Mouse (Mus musculus): ENCODE results near the gene Tmem132c.

Tmem132c gene

DNA sequence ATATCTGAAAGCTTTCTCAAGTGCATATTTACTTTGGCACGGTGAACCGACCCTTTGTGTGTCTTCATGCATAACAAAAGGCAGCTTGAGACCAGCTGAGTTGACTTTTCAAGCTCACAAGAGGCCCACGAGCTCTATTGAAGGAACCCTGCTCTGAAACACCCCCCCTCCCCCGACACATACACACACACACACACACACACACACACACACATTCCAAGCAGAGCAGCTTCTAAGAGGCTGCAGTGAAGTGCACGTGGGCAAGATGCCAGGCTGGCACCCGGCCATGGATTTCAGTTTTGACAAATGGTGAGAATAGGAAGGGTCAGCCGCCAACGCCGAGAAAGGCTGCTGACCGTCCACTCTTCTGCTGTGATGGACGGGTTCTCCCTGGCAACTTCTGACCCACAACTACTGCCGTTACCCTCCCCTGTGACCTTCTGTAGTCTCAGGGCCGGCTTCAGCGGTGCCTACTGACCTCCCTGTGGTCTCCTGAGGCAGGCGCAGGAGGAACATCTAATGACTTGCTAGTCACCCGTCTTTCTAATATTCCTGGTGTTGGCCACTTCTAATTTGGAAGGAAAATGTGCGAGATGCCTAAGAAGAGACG, 163.9 kb downstream of the Tmem132c start:
- DNase-seq (ENCODE audit: low spot score in 2 of 2): peak; percentile 8 to 19

DNA sequence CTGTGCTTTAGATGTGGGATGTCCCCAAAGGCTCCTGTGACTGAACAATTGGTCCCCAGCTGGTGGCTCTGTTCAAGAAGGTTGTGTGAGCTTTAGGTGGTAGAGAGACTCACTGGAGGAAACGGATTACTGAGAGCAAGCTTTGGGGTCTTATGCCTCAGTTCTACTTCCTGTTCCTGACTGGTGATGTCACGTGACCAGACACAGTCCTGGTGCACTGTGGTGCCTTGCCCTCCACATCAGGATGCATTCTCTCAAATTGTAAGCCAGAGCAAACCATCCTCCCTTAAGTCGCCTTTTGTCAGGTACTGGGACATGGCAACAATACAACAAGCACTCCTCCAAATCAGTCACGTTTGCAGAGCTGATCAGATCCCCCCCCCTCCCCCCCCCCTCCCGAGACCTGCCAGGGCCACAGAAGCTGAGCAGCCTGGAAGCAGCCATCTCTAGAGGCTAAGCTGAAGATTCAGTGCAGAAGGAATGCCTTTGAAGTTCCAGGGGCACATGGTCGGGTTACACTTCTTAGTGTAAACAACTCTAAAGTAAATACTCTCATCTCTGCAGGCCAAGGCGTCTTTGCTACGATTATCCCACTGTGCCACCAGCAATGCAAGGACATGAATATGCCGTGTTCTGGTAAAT, 164.5 kb downstream of the Tmem132c start:
- DNase-seq (ENCODE audit: low spot score in 2 of 2): no peak

DNA sequence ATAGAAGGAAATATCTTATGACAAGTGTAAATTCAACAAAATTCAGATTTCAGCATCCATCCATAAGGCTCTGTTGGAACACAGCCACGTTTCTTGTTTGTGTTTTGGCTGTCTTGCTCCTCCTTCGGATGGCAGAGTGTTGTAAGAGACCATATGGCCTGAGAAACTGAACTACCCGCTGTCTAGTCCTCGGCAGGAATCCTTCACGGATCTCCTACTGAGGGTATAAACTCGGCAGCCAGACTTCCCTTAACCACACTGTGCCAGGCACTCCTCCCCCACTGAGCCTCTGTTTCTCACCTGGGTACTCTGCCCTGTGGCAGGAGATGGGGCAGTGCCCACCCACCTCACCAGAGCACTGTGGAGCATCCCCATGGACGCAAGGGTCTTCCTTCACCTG, 174.9 kb downstream of the Tmem132c start:
- peak; percentile 7 to 9 for DNase-seq (ENCODE audit: low spot score in 2 of 2)

DNA sequence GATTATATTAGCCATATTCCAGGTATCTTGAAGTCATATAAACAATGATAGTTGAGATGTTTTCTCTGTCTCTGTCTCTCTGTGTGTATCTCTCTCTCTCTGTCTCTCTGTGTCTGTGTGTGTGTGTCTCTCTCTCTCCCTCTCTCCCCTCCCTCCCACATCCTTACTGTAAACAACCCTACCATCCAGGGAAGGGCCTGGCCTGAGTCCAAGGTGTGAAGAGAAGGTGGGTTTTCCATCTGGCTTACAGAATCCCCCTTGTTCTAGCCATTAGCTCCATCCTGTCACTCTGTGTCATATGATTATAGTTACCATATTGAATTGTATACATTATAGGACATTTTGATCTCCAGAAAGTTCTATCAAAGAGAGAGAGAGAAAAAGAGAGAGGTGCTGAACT, 182.3 kb downstream of the Tmem132c start:
- no peak for DNase-seq (ENCODE audit: low spot score in 2 of 2)

DNA sequence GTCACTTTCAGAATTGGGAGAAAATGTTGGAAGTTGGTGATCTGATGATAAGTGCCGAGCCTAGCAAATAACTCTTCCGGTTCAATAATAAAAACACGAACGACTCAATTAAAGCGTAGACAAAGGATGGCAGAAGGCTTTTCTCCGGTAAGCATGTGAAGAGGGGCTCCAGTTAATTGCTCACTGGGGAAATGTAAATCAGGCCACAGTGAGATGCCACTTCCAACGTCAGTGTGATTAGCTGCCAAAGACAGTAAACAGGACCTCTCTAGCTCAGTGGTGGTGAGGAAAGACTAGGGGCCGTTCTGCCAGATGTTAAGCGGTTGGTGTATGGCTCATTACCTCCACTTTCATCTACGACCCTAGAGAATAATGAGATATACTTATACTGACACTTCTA, 187.5 kb downstream of the Tmem132c start:
- DNase-seq (ENCODE audit: low spot score in 2 of 2): no peak

DNA sequence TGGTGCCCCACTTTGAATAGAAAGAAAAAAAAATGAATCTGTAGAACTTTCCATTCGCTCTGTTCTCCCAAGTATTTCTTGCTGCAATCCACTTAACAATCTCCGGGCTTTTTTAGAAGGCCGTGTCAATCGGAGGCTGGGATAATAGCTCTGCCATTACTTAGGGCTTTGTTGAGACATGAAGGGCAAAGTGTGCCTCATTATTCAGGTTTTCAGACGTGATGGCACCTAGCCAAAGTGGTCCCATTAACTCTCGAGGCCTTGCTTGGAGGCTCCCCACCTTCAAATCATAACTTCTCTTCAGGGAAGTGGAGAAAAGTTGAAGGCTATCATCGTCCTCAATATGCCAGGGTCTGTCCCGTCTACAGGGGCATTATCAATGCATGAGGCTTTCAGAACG, 190.0 kb downstream of the Tmem132c start:
- no peak for DNase-seq (ENCODE audit: low spot score in 2 of 2)

DNA sequence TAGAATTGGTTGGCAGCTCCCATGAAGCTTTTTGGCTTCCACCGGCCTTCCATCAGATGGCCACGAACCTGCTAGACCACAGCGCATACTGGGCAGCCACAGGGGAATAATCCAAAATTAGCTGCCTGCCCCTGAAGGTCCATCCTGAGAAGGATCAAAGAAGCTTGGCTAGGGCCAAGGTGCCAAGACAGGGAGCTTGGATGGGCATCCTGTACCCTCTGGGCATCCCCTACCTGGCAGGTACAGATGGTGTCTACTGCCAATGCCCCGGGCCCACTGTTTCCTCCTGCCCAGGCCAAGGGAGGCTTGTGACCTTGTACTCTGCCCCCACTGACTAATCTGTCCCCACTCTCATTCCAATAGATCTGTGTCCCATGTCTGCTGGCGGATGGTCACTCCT, 195.2 kb downstream of the Tmem132c start:
- DNase-seq (ENCODE audit: low spot score in 2 of 2): no peak

DNA sequence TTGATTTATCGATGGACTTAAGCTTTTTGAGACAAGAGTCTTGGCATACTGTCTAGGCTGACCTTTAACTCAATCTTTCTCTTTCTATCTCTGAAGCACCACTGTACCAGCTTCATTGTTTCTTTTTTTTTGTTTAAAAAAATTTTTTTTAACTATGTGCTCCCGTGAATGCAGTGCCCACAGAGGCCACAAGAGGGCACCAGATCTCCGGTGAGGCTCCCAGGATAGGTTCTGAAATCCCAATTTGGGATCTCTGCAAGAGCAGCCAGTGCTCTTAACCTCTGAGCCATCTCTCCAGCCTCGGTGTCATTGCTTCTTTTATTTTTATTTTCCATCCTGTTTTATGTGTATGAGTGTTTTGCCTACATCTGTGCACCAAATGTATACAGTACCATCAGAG, 197.0 kb downstream of the Tmem132c start:
- DNase-seq (ENCODE audit: low spot score in 2 of 2): no peak

DNA sequence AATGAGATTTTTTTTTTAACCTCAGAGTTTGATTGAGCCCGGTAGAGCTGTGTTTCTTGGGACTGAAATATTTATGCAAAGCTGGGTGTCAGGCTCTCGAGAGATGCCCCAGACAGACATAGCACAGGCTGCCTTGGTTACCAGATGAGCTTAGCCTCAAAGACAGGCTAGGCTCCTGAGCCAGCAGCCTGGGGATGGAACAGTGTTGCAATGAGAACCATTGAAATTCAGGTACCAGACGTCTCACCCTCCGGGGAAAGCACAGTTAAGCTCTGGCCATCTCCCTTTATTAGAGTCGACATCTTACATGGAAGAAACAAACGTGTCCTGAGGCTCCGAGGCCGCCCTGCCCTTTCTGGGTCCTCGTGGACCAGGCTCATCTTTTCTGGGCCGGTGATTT, 200.4 kb downstream of the Tmem132c start:
- no peak for DNase-seq (ENCODE audit: low spot score in 2 of 2)

DNA sequence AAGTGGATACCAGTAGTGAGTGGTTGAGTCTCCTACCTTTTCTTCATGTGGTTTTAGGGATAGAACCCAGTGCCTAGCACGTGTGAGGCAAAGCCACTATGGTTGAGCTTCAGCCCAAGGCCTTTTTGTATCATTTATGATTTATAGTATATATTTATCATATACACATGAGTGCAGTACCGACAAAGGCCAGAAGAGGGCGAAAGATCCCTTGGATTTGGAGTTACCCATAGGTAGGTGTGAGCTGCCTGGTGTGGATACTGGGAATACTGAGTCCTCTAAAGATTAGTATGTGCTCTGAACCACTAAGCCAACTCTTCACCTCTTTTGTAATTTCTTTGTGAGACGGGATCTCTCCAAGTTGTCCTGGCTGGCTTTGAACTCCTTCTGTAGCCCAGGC, 212.0 kb downstream of the Tmem132c start:
- DNase-seq (ENCODE audit: low spot score in 2 of 2): peak in 1 of 2 experiments; percentile 16

DNA sequence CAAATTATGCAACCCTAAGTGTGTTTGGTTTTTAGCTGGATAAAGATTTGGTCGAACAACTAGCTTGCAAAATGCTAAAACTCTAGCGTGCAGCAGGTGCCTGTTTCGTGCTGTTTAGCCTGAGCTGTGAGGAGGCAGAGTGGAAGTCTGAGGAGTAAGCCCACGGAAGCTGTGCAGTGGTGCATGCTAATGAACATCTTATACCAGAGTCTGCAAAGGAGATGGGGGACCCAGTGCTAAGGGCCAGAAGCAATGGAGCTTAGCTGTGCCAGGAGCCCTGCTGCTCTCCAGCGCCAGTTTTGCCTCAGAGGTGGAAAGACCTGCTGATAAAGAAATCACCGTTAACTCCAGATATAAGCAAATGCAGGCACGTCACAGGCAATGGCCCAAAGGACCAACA, 212.5 kb downstream of the Tmem132c start:
- no peak for DNase-seq (ENCODE audit: low spot score in 2 of 2)

DNA sequence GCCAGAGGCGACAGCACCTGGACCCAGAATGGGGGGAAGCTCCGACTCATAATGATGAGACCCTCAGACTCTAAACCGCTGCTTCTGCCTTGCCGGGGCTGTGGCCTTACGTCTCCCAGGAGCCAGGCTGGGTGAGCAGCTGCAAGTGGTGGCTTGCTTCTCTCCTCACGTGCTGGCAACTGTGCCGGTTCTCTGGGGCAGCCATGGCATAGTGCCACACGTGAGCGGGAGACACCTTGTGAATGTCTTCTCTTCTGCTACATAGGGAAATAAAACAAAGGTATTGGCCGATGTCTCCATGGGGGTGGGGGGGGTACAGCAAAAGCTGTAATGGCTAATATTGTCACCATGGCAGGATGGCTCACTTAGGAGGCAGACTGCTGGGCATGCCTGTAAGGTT, 214.5 kb downstream of the Tmem132c start:
- DNase-seq (ENCODE audit: low spot score in 2 of 2): no peak

DNA sequence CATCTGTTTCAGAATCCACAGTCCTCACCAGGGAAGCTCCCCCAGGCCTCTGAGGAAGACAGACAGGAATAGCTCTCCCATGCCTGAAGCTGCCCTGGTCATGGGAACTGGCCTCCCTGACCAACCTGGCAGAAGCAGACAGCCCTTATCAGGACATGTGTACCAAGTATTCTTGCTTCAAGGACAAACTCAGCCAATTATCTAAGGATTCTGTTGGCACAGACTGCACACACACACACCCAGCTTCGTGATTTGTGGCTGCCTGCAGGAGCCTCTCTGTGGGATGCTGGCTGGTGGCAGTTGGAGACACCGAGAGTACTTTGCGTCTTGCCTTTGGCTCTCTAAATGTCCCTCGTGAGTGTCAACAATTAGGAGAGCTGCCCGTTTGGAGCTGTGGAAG, 226.5 kb downstream of the Tmem132c start:
- DNase-seq (ENCODE audit: low spot score in 2 of 2): no peak

DNA sequence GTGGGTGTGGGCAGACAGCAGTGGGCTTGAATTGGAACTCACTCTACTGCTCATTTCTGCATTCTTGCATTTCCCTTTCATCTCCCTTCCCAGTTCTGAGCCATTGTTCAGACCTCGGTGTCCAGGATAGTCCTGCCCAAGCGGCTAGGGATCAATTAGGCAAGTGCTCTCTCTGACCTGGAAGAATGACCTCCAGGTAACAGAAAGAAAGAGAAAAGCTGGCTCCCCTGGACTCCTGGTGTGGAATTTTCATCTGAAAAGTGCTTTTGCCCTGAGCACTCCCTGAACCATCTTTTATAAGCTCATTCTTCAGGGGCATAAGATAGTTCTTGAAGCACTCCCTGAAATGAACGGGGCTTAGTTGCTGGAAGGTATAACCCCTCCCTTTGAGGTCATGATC, 228.7 kb downstream of the Tmem132c start:
- no peak for DNase-seq (ENCODE audit: low spot score in 2 of 2)

DNA sequence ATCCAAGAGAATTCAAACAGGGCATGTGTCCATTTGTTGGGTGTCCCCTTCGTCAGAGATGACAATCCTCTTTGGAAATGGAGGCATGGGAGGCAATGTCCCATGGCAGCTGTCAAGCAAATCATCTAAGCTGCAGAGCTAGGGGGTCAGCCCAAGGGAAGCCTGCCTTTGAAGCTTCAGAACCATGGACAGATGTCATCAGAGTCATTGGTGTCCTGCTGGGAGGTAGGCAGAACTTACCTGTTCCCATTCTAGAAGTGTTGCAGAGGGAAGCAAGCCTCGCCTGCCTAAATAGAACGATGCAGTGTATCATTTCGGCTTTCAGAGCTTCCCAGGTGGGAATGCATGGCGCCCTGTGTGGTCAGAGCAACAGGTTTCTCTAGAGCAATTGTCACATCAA, 230.3 kb downstream of the Tmem132c start:
- DNase-seq (ENCODE audit: low spot score in 2 of 2): no peak

DNA sequence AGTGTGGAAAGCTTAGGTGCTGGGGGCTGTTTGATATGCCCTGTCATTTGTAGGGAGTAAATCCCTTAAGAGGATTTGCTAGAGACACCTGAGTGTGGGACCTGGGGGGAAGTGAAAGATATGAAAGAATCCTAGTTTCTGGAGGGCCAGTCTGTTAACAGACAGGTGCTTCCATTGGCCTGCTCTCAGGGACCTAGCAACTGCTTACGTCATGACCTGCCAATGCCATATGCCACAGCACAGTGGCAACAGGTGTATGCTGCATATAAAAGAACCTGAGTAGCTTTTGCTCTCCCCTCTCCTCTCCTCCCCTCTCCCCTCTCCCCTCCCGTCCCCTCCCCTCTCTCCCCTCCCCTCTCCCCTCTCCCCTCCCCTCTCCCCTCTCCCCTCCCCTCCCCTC, 232.1 kb downstream of the Tmem132c start:
- DNase-seq (ENCODE audit: low spot score in 2 of 2): no peak

DNA sequence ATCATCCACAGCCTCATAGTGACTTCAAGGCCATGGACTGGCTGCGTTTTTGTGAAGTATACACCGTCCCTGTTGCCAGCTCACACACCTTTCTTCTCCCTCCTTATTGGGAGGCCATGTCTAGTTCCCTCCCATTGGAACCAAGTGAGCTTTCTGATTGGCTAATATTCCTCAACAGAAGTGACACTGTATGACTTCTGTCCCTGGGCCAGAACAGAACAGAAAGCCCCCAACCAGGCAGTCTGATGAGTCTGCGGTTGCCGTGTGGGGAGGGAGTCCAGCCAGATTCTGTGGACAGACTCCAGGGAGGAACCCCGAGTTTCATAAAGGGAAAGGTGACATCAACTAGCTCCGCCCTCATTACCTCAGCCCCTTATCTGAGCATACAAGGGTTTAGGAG, 233.2 kb downstream of the Tmem132c start:
- no peak for DNase-seq (ENCODE audit: low spot score in 2 of 2)

DNA sequence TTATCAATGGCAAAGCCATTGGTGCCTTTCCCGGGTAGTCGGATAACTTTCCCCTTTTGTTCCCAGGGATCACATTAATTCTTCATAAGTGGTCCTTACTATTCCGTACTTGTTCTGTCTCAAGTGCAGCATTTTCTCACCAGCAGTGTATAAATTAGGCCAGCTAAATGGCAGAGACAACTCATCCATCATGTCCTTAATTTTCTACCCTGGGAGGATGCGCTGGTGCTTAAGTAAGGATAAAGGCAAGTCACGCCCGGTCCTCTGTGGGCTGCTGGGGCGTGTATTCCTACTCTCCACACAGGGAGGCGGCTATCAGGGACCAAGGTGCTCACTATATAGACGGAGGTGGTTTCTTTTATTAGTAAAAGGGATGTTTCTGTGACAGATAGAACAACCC, 236.2 kb downstream of the Tmem132c start:
- DNase-seq (ENCODE audit: low spot score in 2 of 2): no peak

DNA sequence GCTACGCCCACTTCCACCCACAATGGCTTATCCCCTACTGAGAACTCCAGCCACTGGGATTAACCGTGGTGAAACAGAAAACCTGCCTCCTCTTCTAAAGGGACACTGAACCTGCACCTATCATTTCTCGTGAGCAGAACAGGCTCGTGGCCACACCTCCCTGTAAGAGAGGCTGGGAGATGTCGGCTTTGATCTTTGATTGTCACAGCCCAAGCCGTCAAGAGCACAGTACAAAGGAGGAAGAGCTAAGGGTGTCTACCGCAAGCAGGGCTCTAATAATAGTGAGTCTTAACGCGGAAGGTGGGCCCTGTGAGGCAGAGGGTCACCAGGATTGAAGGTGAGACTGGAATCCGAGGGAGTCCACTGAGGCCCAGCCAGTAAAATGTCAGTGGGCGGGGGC, 236.7 kb downstream of the Tmem132c start:
- no peak for DNase-seq (ENCODE audit: low spot score in 2 of 2)

DNA sequence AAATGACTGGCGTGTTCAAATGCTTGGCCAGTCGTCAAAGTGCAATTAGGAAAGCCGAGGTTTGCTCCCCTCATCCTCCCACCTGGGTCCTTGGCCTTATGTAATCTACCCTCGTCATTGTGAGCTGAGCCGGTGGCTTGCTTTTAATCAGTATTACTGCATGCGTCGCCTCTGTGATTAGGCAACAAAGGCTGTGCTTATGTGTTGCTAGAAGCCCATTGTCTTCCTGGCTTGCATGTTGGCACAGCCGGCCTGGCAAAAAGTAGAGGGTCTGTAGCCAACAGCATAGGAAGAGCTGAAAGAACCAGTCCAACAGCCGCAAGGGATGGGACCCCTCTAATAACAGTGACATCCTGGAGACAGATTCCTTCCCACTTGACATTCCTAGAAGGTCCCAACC, 239.3 kb downstream of the Tmem132c start:
- DNase-seq (ENCODE audit: low spot score in 2 of 2): no peak

DNA sequence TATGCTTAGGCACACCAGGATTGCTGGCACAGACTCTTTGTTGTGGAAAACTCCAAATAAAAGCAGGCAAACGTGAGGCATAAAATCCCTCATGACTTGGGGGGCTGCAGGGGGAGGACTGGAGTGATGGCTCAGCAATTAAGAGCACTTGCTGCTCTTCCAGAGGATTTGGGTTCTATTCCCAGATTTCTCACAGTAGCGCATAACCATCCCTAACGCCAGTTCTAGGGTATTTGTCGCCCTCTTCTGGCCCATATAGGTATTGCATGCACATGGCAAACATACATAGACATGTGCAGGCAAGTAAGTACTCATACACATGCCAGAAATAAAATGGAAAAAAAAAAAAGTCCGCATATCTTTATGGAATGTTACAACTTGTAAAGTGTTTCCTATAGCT, 239.8 kb downstream of the Tmem132c start:
- DNase-seq (ENCODE audit: low spot score in 2 of 2): peak in 1 of 2 experiments; percentile 43

DNA sequence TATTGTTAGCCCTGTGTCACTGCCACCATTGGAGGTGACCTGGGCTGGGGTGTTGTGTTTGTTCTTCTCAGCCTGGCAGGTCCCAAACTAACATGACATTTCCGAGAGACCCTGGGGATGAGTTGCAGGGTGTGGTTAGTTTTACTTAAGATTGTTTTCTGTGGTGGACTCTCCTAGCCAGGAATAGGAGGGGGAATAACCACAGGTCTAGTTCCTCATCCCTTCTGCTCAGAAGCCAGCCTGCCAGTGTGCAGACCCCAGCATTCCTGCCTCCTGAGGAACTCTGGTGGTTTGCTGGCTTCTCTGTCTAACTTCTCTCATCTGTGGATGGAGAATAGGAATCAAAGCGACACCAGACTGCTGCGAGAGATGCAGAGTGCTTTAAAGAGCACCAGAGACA, 240.7 kb downstream of the Tmem132c start:
- no peak for DNase-seq (ENCODE audit: low spot score in 2 of 2)

DNA sequence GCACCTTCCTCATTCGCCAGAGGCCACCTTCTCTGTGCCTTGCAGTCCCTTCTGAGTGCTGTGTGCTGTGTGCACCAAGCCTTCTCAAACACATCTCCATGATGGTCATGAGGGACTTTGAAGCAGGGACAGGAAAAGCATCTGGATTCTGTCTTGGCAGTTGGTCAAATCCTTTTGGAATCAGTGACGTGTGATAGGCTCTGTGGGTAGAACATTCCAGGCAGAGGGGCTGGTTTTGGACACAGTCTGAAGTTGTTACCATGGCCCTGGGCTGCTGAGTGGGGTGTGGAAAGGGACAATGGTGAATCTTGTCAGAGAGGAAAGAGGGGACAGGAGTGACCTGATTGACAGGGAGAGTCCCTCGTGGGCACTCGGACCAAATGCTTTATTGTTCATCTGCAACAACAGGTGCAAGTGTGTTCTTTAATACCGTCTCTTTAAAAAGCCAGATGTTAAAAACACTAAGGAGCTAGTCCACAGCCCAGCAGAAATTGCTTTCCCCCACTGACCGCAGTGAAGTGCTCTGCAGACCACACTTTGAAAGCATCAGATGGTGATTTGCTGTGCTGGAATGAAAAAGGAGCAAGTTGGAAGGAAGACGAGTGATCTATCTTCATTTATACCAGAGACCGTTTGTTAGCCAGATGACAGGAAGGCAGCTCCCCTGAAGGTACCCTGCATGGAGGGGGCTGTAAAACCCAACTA, 242.5 kb downstream of the Tmem132c start:
- DNase-seq (ENCODE audit: low spot score in 2 of 2): no peak

Measured in frontal cortex, postnatal 14 days (tissue).